Mouse (Mus musculus) left cerebral cortex, adult 8-10 months (tissue): ENCODE measurements around the gene Col8a1. TPM values are rescaled to one million over a fixed set of nuclear protein-coding genes. Genes with fewer than 3 reads are reported as not detected.

Experiments
- DNase-seq, 2 experiments: peaks; one replicate each; pipeline ENCODE4 v3.0.0; 2022; ENCODE audit warnings: low spot score in 2 of 2
- total RNA-seq, 4 experiments: library from RNA; stranded (reverse); gene quantifications; 2 replicates each; pipeline ENCODE4 v1.2.4; 2022

Col8a1 gene
- total RNA-seq, result 1 to 10 TPM; 1.7 to 2.6 (median 1.8) TPM

DNA sequence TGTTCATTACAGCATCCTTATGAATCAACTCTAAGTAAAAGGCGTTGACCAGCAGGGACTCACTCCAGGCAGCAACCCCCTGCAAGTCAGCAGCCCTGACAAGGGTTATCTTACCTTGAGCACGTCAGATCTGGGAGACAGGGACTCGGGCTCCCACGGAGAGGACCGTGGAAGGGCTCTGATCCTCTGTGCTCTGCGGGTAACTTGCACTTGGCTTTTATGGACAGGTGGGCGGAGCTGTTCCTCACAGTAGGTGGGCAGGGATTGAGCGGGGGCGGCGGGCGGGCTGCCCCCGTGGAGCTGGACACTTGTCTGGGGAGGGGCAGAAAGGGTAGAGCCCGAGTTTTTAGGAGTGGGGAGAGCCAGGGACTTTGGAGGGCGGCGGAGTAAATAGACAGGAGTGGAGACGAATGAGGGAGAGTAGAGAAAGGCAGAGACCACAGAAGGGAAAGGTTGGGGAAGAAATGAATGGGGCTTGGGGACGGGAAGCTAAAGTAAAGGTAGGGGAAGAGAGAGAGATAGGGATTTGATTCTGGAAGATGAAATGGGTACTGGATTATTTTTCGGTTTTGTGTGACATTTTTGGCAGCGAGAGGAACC is at the start of gene Col8a1:
Gene Col8a1, minus strand, starts transcription at position 212 of the 600 bp plus-strand sequence.
- no peak for DNase-seq

- DNase-seq, result no peak
Observed at GRCm38 (mm10) chr16:57801886-57802285, 47.3 kb upstream of the Col8a1 start.

GRCm38 (mm10) chr16:57796321-57796720 is 41.8 kb upstream of the Col8a1 start:
- DNase-seq, result no peak

GRCm38 (mm10) chr16:57779011-57779410 is 24.5 kb upstream of the Col8a1 start:
- no peak for DNase-seq

DNA sequence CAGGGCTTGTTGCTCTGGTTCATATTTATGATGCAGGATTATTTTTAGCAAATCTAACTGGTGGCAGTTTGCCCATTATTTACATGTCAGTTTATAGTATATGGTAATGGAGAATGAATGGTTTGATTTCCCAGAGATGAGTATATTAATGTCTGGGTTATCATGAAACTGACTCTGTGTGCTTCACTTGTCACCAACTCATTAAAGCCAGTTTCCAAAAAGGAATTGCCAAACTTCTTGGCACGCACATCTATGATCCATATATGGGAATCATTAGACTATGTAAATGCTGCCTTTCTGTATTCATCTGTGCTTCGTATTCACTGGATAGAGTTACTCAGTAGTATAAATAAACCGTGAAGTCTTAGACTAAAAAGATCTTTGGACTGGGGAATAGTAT is 11.1 kb upstream of the Col8a1 start:
- no peak for DNase-seq

DNA sequence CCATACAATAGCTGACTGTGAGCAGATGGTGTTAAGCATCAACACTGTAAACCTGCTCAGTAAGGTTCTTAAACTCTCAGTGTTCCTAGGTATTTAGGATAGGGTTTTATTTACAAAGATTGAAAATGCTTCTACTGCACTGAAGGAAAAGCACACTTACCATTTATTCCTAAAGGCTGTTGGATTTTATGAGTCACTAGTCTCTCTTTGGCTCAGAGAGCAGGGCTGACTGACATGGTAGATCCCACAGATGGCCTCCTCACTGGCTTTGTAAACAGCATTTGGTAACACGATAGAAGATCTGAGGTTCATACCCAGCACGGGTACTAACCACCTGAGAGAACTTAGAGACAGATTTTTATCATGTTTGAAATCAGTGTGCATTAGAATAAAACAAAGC is 5.3 kb upstream of the Col8a1 start:
- no peak for DNase-seq

GRCm38 (mm10) chr16:57755708-57756107 is 1.2 kb upstream of the Col8a1 start:
- no peak for DNase-seq

DNA sequence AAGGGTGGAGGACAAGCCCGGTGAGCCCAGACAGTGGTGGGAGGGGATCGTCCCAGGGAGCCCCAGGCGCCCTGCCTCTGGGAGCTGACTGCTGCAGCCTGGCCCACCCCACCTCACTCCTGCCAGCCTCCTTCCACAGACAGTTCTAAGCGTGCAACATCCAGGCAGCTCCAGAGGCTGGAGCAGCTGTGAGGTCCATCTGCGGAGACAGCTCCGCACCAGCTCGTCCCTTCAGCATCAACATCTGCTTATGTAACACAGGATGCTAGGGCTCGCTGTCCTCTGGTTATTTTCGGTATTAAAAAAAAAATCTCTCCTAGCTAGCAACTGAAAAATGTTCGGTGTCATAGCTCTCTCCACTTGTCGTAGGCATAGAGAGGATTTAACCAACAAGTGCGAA is 704 bp upstream of the Col8a1 start:
- peak; percentile 25 to 44 for DNase-seq

GRCm38 (mm10) chr16:57753539-57754280 is 827 bp downstream of the Col8a1 start:
- no peak for DNase-seq

- DNase-seq, result no peak
Observed at GRCm38 (mm10) chr16:57750549-57750948, 4.0 kb downstream of the Col8a1 start.

DNA sequence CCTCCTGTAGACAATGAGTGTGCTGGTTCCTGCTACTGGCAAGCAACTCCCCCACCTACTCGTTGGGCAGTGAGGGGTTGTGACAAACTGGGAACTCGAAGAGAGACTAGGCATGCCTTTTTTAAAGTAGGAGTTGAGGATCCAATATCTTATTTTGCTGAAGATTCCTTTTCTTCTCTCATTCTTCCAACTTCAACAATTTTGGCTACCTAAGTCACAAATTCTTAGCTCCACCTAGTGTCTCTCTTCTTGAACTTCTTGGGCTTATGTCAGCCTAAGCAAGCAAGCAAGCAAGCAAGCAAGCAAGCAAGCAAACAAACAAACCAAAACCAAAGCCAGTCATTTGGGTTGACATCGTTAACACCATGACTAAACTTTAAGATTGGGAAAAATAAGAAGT is 6.4 kb downstream of the Col8a1 start:
- no peak for DNase-seq

- no peak for DNase-seq
Observed at GRCm38 (mm10) chr16:57747357-57748056, 7.0 kb downstream of the Col8a1 start.

- no peak for DNase-seq
Observed at GRCm38 (mm10) chr16:57740169-57740568, 14.4 kb downstream of the Col8a1 start.

DNA sequence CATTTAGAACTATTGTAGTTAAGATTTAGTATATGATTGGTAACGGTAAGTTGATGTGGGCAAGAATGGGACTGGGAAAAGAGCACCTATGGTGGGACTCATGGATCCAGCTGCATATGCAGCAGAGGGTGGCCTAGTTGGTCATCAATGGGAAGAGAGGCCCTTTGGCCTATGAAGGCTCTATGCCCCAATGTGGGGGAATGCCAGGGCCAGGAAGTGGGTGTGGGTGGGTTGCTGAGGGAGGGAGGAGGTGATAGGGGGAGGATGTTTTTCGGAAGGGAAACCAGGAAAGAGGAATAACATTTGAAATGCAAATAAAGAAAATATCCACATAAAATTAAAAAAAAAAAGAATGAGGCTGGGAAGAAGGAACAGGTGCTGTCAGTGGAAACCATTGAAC is 19.6 kb downstream of the Col8a1 start:
- no peak for DNase-seq

DNA sequence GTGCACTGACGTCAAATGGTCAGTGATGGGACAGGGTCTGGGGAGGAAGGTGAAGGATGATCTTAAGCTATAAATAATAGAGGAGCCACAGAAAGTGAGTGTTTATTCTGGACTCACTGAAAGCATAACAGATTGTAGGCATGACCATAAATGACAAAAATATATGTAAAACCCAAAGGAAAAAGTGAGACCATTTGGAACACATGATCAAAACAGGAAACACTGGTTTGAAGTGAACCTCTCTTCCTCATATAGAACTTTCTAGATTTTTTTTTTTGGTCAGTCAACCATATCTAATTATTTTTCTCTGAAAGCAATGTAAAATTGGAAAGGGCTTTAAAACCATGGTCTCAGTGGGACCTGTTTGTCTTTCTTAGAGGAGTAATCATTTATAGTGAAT is 21.0 kb downstream of the Col8a1 start:
- no peak for DNase-seq

GRCm38 (mm10) chr16:57733139-57733538 is 21.4 kb downstream of the Col8a1 start:
- DNase-seq, result no peak

DNA sequence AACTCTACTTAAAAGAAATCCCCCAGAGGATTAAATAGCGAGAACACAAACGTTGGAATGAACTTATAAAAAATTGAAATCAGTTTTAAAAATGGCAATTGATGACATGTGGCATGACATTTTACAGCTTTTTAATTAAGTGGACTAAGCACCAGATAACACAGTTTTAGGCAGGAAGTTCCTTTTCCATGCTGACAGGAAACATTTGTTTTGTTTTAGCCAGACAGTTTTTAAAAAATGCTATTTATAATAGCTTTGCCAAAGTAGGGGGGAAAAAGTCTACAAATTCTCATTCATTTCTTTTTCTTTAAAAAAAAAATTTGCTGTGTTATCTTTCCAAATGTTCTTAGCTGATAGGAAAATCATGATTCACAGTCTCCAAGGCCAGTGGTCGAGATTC is 29.6 kb downstream of the Col8a1 start:
- DNase-seq, result no peak

GRCm38 (mm10) chr16:57718982-57719381 is 35.6 kb downstream of the Col8a1 start:
- no peak for DNase-seq

DNA sequence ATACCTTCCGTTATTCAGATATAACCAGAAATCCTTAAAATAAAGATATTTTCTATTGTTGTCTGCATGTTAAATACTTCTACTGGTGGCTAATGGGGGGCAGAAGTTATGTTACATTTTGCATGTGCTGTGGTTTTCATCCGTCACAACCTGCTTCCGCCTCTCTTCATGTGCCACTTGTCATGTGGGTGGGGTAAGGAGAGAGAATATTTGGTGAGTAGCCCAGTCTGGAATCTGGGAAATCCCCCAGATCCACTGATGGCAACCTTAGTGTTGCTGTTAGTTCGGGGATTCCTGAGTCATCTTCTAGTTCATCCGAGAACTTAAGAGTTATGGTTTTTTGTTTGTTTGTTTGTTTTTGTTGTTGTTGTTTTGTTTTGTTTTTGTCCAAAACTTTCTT is 55.8 kb downstream of the Col8a1 start:
- no peak for DNase-seq

- DNase-seq, result no peak
Observed at GRCm38 (mm10) chr16:57694694-57695093, 59.8 kb downstream of the Col8a1 start.

DNA sequence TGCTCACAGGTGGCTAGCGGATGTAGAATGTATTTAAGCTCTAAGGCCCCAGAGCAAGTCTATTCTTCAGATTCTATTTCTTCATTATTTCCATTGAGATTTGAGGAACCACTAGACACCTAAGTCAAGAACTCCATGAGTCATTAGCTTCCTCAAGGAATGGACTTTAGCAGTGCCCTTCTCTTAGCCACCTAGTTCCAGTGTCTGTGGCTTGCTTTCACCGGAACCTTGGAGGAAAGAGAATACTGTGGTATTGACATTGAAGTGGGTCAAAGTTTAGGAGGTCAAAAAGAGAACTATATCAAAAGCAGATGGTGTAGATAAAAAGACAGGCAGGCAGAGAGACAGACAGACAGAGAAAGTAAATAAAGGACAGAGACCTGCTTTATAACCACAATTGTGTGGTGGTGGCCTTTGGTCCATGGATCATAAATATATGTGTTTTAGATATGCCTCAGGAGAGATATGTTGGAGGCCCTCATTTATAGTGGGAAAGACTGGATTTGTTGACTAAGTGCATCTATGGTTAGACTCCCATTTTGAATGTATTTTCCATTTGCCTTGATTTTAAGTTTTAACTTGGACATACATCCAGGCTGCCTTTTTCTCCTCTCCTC is 60.5 kb downstream of the Col8a1 start:
- DNase-seq, result no peak

- no peak for DNase-seq
Observed at GRCm38 (mm10) chr16:57685790-57686399, 68.6 kb downstream of the Col8a1 start.
